Mouse (Mus musculus): Measurements from ENCODE around the gene Rbp4. TPM values are rescaled to one million over a fixed set of nuclear protein-coding genes. Genes with fewer than 3 reads are reported as not detected.

Gene Rbp4
- polyA plus RNA-seq (2017; shearing (Covaris generic)) = not detected

DNA sequence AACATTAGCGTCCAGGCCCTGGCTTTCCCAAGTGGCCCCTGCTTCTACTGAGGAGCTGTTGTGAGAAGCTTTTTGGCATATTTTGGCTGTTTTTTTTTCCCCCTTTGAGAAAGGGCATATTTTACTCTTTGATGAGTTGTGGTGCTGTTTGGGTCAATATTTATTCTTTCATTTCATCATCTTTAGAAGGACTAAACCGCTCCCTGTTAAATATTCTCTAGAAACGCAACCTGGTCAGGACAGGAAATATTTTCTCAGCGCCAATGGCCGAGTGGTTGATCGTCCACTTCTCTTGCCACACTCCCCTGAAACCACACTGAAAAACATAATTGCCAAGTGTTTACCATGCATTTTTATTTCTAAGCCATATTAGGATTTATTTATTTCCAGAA, at the start of gene Rbp4:
TSS of gene Rbp4 (minus strand) at position 63 of the 392 bp plus-strand sequence.

DNA sequence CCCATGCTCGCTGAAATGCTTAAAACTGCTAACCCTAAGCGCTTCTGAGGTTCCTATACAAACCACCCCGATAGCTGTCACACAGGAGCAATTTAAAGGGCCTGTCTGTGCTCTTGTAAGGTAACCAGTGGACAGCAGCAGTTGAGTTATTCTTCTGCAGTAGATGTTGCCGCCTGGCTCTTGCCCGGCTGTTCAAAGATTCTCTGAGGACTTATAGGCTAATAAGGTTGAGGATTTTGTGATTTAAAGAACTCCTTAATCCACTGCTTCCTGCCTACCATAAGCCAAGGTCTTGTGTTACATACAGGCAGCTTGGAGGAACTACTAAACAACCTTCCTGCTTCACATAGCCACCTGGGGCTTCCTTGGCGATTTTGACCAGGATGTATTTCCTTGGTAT, 7.4 kb upstream of the Rbp4 start, which contains the start of gene Pde6c:
TSS of gene Pde6c (plus strand) at position 301 of the 400 bp plus-strand sequence.

DNA sequence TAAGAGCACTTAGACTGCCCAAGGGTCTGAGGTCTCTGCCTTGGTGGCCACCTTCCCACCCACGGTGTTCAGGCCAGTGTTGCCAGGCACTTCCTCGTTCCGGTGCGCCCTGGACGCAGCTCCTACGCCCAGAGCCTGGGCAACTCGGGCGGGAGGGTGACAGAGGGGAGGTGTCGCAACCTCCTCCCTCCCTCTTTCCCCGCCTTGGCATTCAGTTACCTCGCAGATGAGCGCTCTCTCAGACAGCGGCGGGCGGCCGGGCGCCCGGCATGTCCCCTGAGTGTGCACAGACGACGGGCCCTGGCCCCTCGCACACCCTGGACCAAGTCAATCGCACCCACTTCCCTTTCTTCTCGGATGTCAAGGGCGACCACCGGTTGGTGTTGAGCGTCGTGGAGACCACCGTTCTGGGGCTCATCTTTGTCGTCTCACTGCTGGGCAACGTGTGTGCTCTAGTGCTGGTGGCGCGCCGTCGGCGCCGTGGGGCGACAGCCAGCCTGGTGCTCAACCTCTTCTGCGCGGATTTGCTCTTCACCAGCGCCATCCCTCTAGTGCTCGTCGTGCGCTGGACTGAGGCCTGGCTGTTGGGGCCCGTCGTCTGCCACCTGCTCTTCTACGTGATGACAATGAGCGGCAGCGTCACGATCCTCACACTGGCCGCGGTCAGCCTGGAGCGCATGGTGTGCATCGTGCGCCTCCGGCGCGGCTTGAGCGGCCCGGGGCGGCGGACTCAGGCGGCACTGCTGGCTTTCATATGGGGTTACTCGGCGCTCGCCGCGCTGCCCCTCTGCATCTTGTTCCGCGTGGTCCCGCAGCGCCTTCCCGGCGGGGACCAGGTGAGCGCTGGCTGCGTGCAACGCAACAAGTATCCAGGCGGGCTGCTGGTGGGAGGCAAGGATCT, 28.0 kb downstream of the Rbp4 start, which contains the start of gene Ffar4:
TSS of gene Ffar4 (plus strand) at position 214 of the 901 bp plus-strand sequence.

Other genes starting within 250 kb of the Rbp4 start
- not detected for gene Myof, start 81.7 kb downstream of the Rbp4 start, polyA plus RNA-seq (2017; shearing (Covaris generic))
- 0.57 TPM for gene Cep55, start 70.3 kb downstream of the Rbp4 start, polyA plus RNA-seq (2017; shearing (Covaris generic))
- gene Ffar4, start 28.2 kb downstream of the Rbp4 start, polyA plus RNA-seq (2017; shearing (Covaris generic)) = not detected
- gene Pde6c, start 7.5 kb upstream of the Rbp4 start, polyA plus RNA-seq (2017; shearing (Covaris generic)) = not detected
- gene Fra10ac1, start 98.9 kb upstream of the Rbp4 start, polyA plus RNA-seq (2017; shearing (Covaris generic)) = 16.9 TPM
- gene Lgi1, start 139.3 kb upstream of the Rbp4 start, polyA plus RNA-seq (2017; shearing (Covaris generic)) = 0.10 TPM